Mouse (Mus musculus) lung, adult 10 weeks (tissue): ENCODE data around the gene Ppp3ca. TPM values are rescaled to one million over a fixed set of nuclear protein-coding genes. Genes with fewer than 3 reads are reported as not detected.

Source experiments
- polyA plus RNA-seq: library from polyadenylated mRNA; stranded (reverse); fragments of 350-450 nt; fragmentation: Illumina TruSeq; extraction: RNeasy Lipid Tissue Mini Kit (QIAGEN cat#74804); gene quantifications from one replicate; pipeline ENCODE4 v1.2.3, GENCODE M21; 2014; ENCODE audit warnings: low read depth, low replicate concordance; ENCODE audit not compliant: insufficient read depth

Gene Ppp3ca
- 49.7 TPM for polyA plus RNA-seq

DNA sequence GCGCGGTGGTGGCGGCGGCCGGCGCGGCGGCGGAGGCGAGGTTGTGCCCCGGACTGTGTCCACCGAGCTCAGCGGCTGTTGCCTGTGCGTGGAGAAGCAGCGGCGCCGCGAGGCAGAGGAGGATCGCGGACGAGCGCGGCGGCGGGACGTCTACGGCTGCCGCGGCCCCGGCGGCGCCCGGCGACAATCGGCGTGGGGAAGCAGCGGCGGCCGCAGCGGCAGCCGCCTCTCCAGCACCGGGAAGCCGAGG lies at the start of gene Ppp3ca:
TSS of gene Ppp3ca (plus strand) at position 15 of the 250 bp plus-strand sequence.

